Mouse (Mus musculus) cerebellum, adult 9-11 months (tissue): ENCODE measurements around the gene Vmn2r28.
"Not testable (repeated sequence)": the region's sequence is repeated elsewhere in the genome, so short reads cannot be mapped to it uniquely, and the experiment has no call there.

Experiments used
- DNase-seq: peaks from one replicate; pipeline ENCODE4 v3.0.0; 2022

Gene Vmn2r28

GRCm38 (mm10) chr7:5493856-5494255 is at the start of gene Vmn2r28:
Gene Vmn2r28 (minus strand): TSS chr7:5493956.
- DNase-seq: not testable (repeated sequence)

GRCm38 (mm10) chr7:5540770-5541436 is 47.1 kb upstream of the Vmn2r28 start:
- not testable (repeated sequence) for DNase-seq

GRCm38 (mm10) chr7:5456674-5457073 is 37.1 kb downstream of the Vmn2r28 start, which contains the start of gene Vmn1r59:
Gene Vmn1r59 (minus strand): TSS chr7:5456774.
- no peak for DNase-seq

- DNase-seq: not testable (repeated sequence)
Observed at GRCm38 (mm10) chr7:5454011-5454410, 39.7 kb downstream of the Vmn2r28 start.

- DNase-seq: no peak
Observed at GRCm38 (mm10) chr7:5448627-5449026, 45.1 kb downstream of the Vmn2r28 start.
